25 mouse cellular contexts compared by ENCODE assay signal in genomic region chr16:88711245-88711644, GRCm38 (mm10). TPM values are rescaled to one million over a fixed set of nuclear protein-coding genes. Genes with fewer than 3 reads are reported as not detected.
DNase-seq lines count a peak whose midpoint lies in the region; ATAC-seq and TF ChIP-seq lines count a peak whose summit lies in the region.
"Had no signal": no experiment of that assay in that cellular context is flagged by ENCODE, and none has a peak within 500 bp of the region (broad histone marks: within the 10 kb centered on the region; RNA-seq: fewer than 3 reads in every experiment).

No protein-coding gene starts in this region.

- no peak overlapping the region for H3K27ac ChIP-seq in liver, adult 2 months (replicated peaks; ENCODE audit: insufficient read depth, low read depth, low read length)
- H3K27ac ChIP-seq in liver, embryonic 12.5 days = no peak overlapping the region
- H3K27ac ChIP-seq: embryonic facial prominence, embryonic 13.5 days; hindbrain, embryonic 12.5 days had no signal

- H3K9me3 ChIP-seq in liver, embryonic 12.5 days (replicated peaks) = no peaks in the 10 kb centered on the region
- H3K9me3 ChIP-seq: embryonic facial prominence, embryonic 13.5 days; hindbrain, embryonic 12.5 days had no signal

- TF ChIP-seq CTCF in liver, adult 2 months (IDR thresholded peaks at IDR 0.05; ENCODE audit: low read depth, low read length) = peak; percentile 57; the same call in 1 of the 2 replicates
- TF ChIP-seq CTCF in brain, embryonic 14.5 days (IDR thresholded peaks at IDR 0.05; ENCODE audit: borderline replicate concordance, extremely low read depth, insufficient read depth, insufficient read length) = peak; percentile 40; the same call in 1 of the 2 replicates

- H3K36me3 ChIP-seq in liver, adult 2 months (ENCODE audit: control insufficient read depth, insufficient read depth, low read length) = no peaks in the 10 kb centered on the region
- H3K36me3 ChIP-seq in liver, embryonic 12.5 days = no peaks in the 10 kb centered on the region
- H3K36me3 ChIP-seq: embryonic facial prominence, embryonic 13.5 days; G1E; hindbrain, embryonic 12.5 days had no signal

- no peaks in the 10 kb centered on the region for H3K27me3 ChIP-seq in liver, adult 2 months (ENCODE audit: control insufficient read depth, insufficient read depth, low read length)
- H3K27me3 ChIP-seq in liver, embryonic 12.5 days (replicated peaks) = no peaks in the 10 kb centered on the region
- H3K27me3 ChIP-seq: embryonic facial prominence, embryonic 13.5 days; hindbrain, embryonic 12.5 days; megakaryocyte, embryonic 14.5 days had no signal

- no peak for TF ChIP-seq POLR2A in liver, adult 2 months (IDR thresholded peaks at IDR 0.05; ENCODE audit: extremely low read depth, insufficient read depth, low read length)
- no peak for TF ChIP-seq POLR2A in brain, embryonic 14.5 days (IDR thresholded peaks at IDR 0.05; ENCODE audit: borderline replicate concordance, extremely low read depth, insufficient read depth, insufficient read length, poor library complexity, severe bottlenecking)

- H3K4me3 ChIP-seq in liver, adult 2 months (ENCODE audit: insufficient read depth, low read depth, low read length) = no peak overlapping the region
- no peak overlapping the region for H3K4me3 ChIP-seq in liver, embryonic 12.5 days
- H3K4me3 ChIP-seq: embryonic facial prominence, embryonic 13.5 days; hindbrain, embryonic 12.5 days; megakaryocyte, embryonic 14.5 days had no signal

- no peak for ATAC-seq in liver, embryonic 12.5 days

- peak overlapping the region; percentile 19; the same call in 1 of the 2 replicates for H3K9ac ChIP-seq in liver, adult 2 months (ENCODE audit: low read depth, low read length)
- no peak overlapping the region for H3K9ac ChIP-seq in liver, embryonic 12.5 days
- H3K9ac ChIP-seq: embryonic facial prominence, embryonic 13.5 days; hindbrain, embryonic 12.5 days had no signal

- peak; percentile 18 to 19 for DNase-seq in cerebellum, postnatal 10 days
- DNase-seq in cerebellum, adult 9-11 months = no peak
- peak; percentile 53 for DNase-seq in liver, adult 2 months (ENCODE audit: extremely low read depth, low read depth, low spot score)
- DNase-seq in 416B (ENCODE audit: low read depth) = peak; percentile 8
- peak; percentile 43 for DNase-seq in brain, embryonic 14.5 days (ENCODE audit: low read depth)
- no peak for DNase-seq in adrenal gland, adult 8-10 months
- DNase-seq in spleen, postnatal 4 days (ENCODE audit: low spot score in 2 of 2) = no peak
- DNase-seq: adrenal gland, postnatal 25 days; cerebellum, postnatal 25 days; kidney, adult 11 months; kidney, postnatal 4 days; layer of hippocampus, postnatal 36 days; left cerebral cortex, postnatal 4 days; lung, adult 18-20 months; right cerebral cortex, adult 18-20 months; thymus, postnatal 4 days had no signal

- no peaks in the 10 kb centered on the region for H3K79me2 ChIP-seq in liver, adult 2 months (ENCODE audit: control insufficient read depth, insufficient read depth, low read length)

- 36% methylated on average over 6 of the region's 6 CpGs for WGBS in liver, adult 2 months
- WGBS in liver, embryonic 12.5 days (ENCODE audit: insufficient replicate concordance) = 67% methylated on average over 6 of the region's 6 CpGs

- H3K4me2 ChIP-seq in liver, embryonic 12.5 days = no peak overlapping the region
- H3K4me2 ChIP-seq: embryonic facial prominence, embryonic 13.5 days; hindbrain, embryonic 12.5 days had no signal

- H3K4me1 ChIP-seq in liver, adult 2 months (ENCODE audit: control insufficient read depth, insufficient read depth, low read length) = peaks cover 7% of the 10 kb centered on the region; the same call in 1 of the 2 replicates
- no peaks in the 10 kb centered on the region for H3K4me1 ChIP-seq in liver, embryonic 12.5 days
- H3K4me1 ChIP-seq: embryonic facial prominence, embryonic 13.5 days; hindbrain, embryonic 12.5 days; megakaryocyte, embryonic 14.5 days had no signal

RNA-seq across cellular contexts. Expression of gene 2310061N02Rik, which starts 3.5 kb away (rescaled TPM):
- not detected in 2 replicates for total RNA-seq in liver, adult 2 months (2014; rRNA removed)
- not detected in 2 replicates for polyA plus RNA-seq in liver, adult 2 months (2012; rRNA removed)
- polyA plus RNA-seq in liver, embryonic 12.5 days (2016; fragmentation: Nextera tagmentation; extraction: Ambion mirVana) = not detected in 2 replicates
- polyA plus RNA-seq in brain, embryonic 14.5 days (2012; rRNA removed) = not detected in 2 replicates
- not detected for total RNA-seq in adrenal gland, adult 8-10 months (2022)
- total RNA-seq: adrenal gland, postnatal 25 days; G1E; layer of hippocampus, postnatal 36 days; left cerebral cortex, postnatal 4 days had no signal
- polyA plus RNA-seq: embryonic facial prominence, embryonic 13.5 days; frontal cortex, adult 2 months; G1E; gonadal fat pad, adult 2 months; heart, embryonic 14.5 days; hindbrain, embryonic 12.5 days; testis, adult 2 months had no signal

RNA-seq across cellular contexts. Expression of gene Krtap13-1, which starts 17.4 kb away (rescaled TPM):
- total RNA-seq in liver, adult 2 months (2014; rRNA removed) = not detected in 2 replicates
- not detected in 2 replicates for polyA plus RNA-seq in liver, adult 2 months (2012; rRNA removed)
- not detected in 2 replicates for polyA plus RNA-seq in liver, embryonic 12.5 days (2016; fragmentation: Nextera tagmentation; extraction: Ambion mirVana)
- polyA plus RNA-seq in brain, embryonic 14.5 days (2012; rRNA removed) = not detected in 2 replicates
- not detected for total RNA-seq in adrenal gland, adult 8-10 months (2022)
- total RNA-seq: adrenal gland, postnatal 25 days; layer of hippocampus, postnatal 36 days; left cerebral cortex, postnatal 4 days had no signal
- polyA plus RNA-seq: embryonic facial prominence, embryonic 13.5 days; frontal cortex, adult 2 months; G1E; gonadal fat pad, adult 2 months; heart, embryonic 14.5 days; hindbrain, embryonic 12.5 days; testis, adult 2 months had no signal

RNA-seq across cellular contexts. Expression of gene Krtap27-1, which starts 39.8 kb away (rescaled TPM):
- not detected in 2 replicates for total RNA-seq in liver, adult 2 months (2014; rRNA removed)
- polyA plus RNA-seq in liver, adult 2 months (2012; rRNA removed) = not detected in 2 replicates
- polyA plus RNA-seq in liver, embryonic 12.5 days (2016; fragmentation: Nextera tagmentation; extraction: Ambion mirVana) = not detected in 2 replicates
- polyA plus RNA-seq in brain, embryonic 14.5 days (2012; rRNA removed) = not detected in 2 replicates
- not detected for total RNA-seq in adrenal gland, adult 8-10 months (2022)
- total RNA-seq: adrenal gland, postnatal 25 days; G1E; layer of hippocampus, postnatal 36 days; left cerebral cortex, postnatal 4 days had no signal
- polyA plus RNA-seq: embryonic facial prominence, embryonic 13.5 days; frontal cortex, adult 2 months; G1E; gonadal fat pad, adult 2 months; heart, embryonic 14.5 days; hindbrain, embryonic 12.5 days; testis, adult 2 months had no signal

RNA-seq across cellular contexts. Expression of gene Krtap13, which starts 40.2 kb away (rescaled TPM):
- total RNA-seq in liver, adult 2 months (2014; rRNA removed) = not detected in 2 replicates
- not detected in 2 replicates for polyA plus RNA-seq in liver, adult 2 months (2012; rRNA removed)
- not detected in 2 replicates for polyA plus RNA-seq in liver, embryonic 12.5 days (2016; fragmentation: Nextera tagmentation; extraction: Ambion mirVana)
- not detected in 2 replicates for polyA plus RNA-seq in brain, embryonic 14.5 days (2012; rRNA removed)
- total RNA-seq in adrenal gland, adult 8-10 months (2022) = not detected
- total RNA-seq: adrenal gland, postnatal 25 days; G1E; layer of hippocampus, postnatal 36 days; left cerebral cortex, postnatal 4 days had no signal
- polyA plus RNA-seq: embryonic facial prominence, embryonic 13.5 days; frontal cortex, adult 2 months; G1E; gonadal fat pad, adult 2 months; heart, embryonic 14.5 days; hindbrain, embryonic 12.5 days had no signal

RNA-seq across cellular contexts. Expression of gene 2310034C09Rik, which starts 47.4 kb away (rescaled TPM):
- total RNA-seq in liver, adult 2 months (2014; rRNA removed) = not detected in 2 replicates
- not detected in 2 replicates for polyA plus RNA-seq in liver, adult 2 months (2012; rRNA removed)
- polyA plus RNA-seq in liver, embryonic 12.5 days (2016; fragmentation: Nextera tagmentation; extraction: Ambion mirVana) = not detected in 2 replicates
- not detected in 2 replicates for polyA plus RNA-seq in brain, embryonic 14.5 days (2012; rRNA removed)
- total RNA-seq in adrenal gland, adult 8-10 months (2022) = not detected
- total RNA-seq: adrenal gland, postnatal 25 days; G1E; layer of hippocampus, postnatal 36 days; left cerebral cortex, postnatal 4 days had no signal
- polyA plus RNA-seq: embryonic facial prominence, embryonic 13.5 days; frontal cortex, adult 2 months; G1E; gonadal fat pad, adult 2 months; heart, embryonic 14.5 days; hindbrain, embryonic 12.5 days; testis, adult 2 months had no signal

Comparison
In these comparisons a context has a peak if more than half of its experiments do, and no peak if none do; other contexts are left out.
1. DNase-seq: peak in cerebellum, postnatal 10 days (2 of 2), liver, adult 2 months (single experiment), 416B (single experiment) and brain, embryonic 14.5 days (single experiment); none in cerebellum, adult 9-11 months (single experiment), adrenal gland, adult 8-10 months (single experiment) and spleen, postnatal 4 days (0 of 2).